Mouse (Mus musculus): ENCODE results near the gene Nanog. TPM values are rescaled to one million over a fixed set of nuclear protein-coding genes. Genes with fewer than 3 reads are reported as not detected.

Nanog gene
- polyA plus RNA-seq (2014; fragmentation: Illumina TruSeq; extraction: RNeasy Lipid Tissue Mini Kit (QIAGEN cat#74804); ENCODE audit: low replicate concordance): not detected

DNA sequence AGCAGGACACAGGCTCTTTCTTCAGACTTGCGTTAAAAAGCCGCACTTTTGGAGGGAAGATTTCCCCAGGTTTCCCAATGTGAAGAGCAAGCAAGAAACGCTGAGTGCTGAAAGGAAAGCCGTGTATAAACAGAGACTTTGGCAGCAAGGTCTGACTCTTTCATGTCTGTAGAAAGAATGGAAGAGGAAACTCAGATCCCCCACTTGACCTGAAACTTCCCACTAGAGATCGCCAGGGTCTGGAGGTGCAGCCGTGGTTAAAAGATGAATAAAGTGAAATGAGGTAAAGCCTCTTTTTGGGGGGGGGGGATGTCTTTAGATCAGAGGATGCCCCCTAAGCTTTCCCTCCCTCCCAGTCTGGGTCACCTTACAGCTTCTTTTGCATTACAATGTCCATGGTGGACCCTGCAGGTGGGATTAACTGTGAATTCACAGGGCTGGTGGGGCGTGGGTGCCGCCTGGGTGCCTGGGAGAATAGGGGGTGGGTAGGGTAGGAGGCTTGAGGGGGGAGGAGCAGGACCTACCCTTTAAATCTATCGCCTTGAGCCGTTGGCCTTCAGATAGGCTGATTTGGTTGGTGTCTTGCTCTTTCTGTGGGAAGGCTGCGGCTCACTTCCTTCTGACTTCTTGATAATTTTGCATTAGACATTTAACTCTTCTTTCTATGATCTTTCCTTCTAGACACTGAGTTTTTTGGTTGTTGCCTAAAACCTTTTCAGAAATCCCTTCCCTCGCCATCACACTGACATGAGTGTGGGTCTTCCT is at the start of gene Nanog:
Gene Nanog, plus strand, starts transcription at position 454 of the 765 bp plus-strand sequence.

Other genes with a start within 250 kb of the Nanog start
- 0.15 TPM for gene Rimklb, start 208.7 kb upstream of the Nanog start, polyA plus RNA-seq (2014; fragmentation: Illumina TruSeq; extraction: RNeasy Lipid Tissue Mini Kit (QIAGEN cat#74804); ENCODE audit: low replicate concordance)
- gene Mfap5, start 201.6 kb upstream of the Nanog start, polyA plus RNA-seq (2014; fragmentation: Illumina TruSeq; extraction: RNeasy Lipid Tissue Mini Kit (QIAGEN cat#74804); ENCODE audit: low replicate concordance): 4.0 TPM
- gene Aicda, start 153.7 kb upstream of the Nanog start, polyA plus RNA-seq (2014; fragmentation: Illumina TruSeq; extraction: RNeasy Lipid Tissue Mini Kit (QIAGEN cat#74804); ENCODE audit: low replicate concordance): 0.41 TPM
- gene Apobec1, start 105.0 kb upstream of the Nanog start, polyA plus RNA-seq (2014; fragmentation: Illumina TruSeq; extraction: RNeasy Lipid Tissue Mini Kit (QIAGEN cat#74804); ENCODE audit: low replicate concordance): 110 TPM
- 0.19 TPM for gene Gdf3, start 97.4 kb upstream of the Nanog start, polyA plus RNA-seq (2014; fragmentation: Illumina TruSeq; extraction: RNeasy Lipid Tissue Mini Kit (QIAGEN cat#74804); ENCODE audit: low replicate concordance)
- gene Dppa3, start 81.1 kb upstream of the Nanog start, polyA plus RNA-seq (2014; fragmentation: Illumina TruSeq; extraction: RNeasy Lipid Tissue Mini Kit (QIAGEN cat#74804); ENCODE audit: low replicate concordance): not detected
- 1.1 TPM for gene Slc2a3, start 94.2 kb downstream of the Nanog start, polyA plus RNA-seq (2014; fragmentation: Illumina TruSeq; extraction: RNeasy Lipid Tissue Mini Kit (QIAGEN cat#74804); ENCODE audit: low replicate concordance)
- 9.9 TPM for gene Foxj2, start 112.4 kb downstream of the Nanog start, polyA plus RNA-seq (2014; fragmentation: Illumina TruSeq; extraction: RNeasy Lipid Tissue Mini Kit (QIAGEN cat#74804); ENCODE audit: low replicate concordance)
- gene C3ar1, start 148.7 kb downstream of the Nanog start, polyA plus RNA-seq (2014; fragmentation: Illumina TruSeq; extraction: RNeasy Lipid Tissue Mini Kit (QIAGEN cat#74804); ENCODE audit: low replicate concordance): 10.0 TPM
- 74.8 TPM for gene Necap1, start 167.0 kb downstream of the Nanog start, polyA plus RNA-seq (2014; fragmentation: Illumina TruSeq; extraction: RNeasy Lipid Tissue Mini Kit (QIAGEN cat#74804); ENCODE audit: low replicate concordance)
- 19.2 TPM for gene Clec4a1, start 214.4 kb downstream of the Nanog start, polyA plus RNA-seq (2014; fragmentation: Illumina TruSeq; extraction: RNeasy Lipid Tissue Mini Kit (QIAGEN cat#74804); ENCODE audit: low replicate concordance)
- 10.9 TPM for gene Clec4a3, start 245.0 kb downstream of the Nanog start, polyA plus RNA-seq (2014; fragmentation: Illumina TruSeq; extraction: RNeasy Lipid Tissue Mini Kit (QIAGEN cat#74804); ENCODE audit: low replicate concordance)

Measured in small intestine, adult 10 weeks (tissue).